In genomic region chr2:158247852-158248251, GRCm38 (mm10) we compare ENCODE assay signal across 25 mouse cellular contexts. TPM values are rescaled to one million over a fixed set of nuclear protein-coding genes. Genes with fewer than 3 reads are reported as not detected.
"Had no signal": no experiment of that assay in that cellular context is flagged by ENCODE, and none has a peak within 500 bp of the region (broad histone marks: within the 10 kb centered on the region; RNA-seq: fewer than 3 reads in every experiment).

No protein-coding gene starts in this region.

- H3K4me3 ChIP-seq: layer of hippocampus, adult 2 months; left cerebral cortex, adult 2 months; limb, embryonic 12.5 days; limb, embryonic 15.5 days; liver, embryonic 12.5 days; liver, embryonic 15.5 days; neural tube, embryonic 12.5 days; neural tube, embryonic 15.5 days had no signal

- ATAC-seq: liver, embryonic 12.5 days had no signal

- H3K4me1 ChIP-seq: limb, embryonic 12.5 days; neural tube, embryonic 12.5 days; neural tube, embryonic 15.5 days had no signal

- H3K27me3 ChIP-seq: limb, embryonic 15.5 days; liver, embryonic 15.5 days; neural tube, embryonic 12.5 days; neural tube, embryonic 15.5 days had no signal

- H3K9me3 ChIP-seq: limb, embryonic 15.5 days; liver, embryonic 12.5 days; liver, embryonic 15.5 days; neural tube, embryonic 12.5 days; neural tube, embryonic 15.5 days had no signal

- H3K36me3 ChIP-seq: limb, embryonic 12.5 days; limb, embryonic 15.5 days; liver, embryonic 12.5 days; liver, embryonic 15.5 days; neural tube, embryonic 12.5 days; neural tube, embryonic 15.5 days had no signal

- H3K9ac ChIP-seq: limb, embryonic 12.5 days; limb, embryonic 15.5 days; liver, embryonic 12.5 days; liver, embryonic 15.5 days; neural tube, embryonic 12.5 days; neural tube, embryonic 15.5 days had no signal

- H3K4me2 ChIP-seq: limb, embryonic 12.5 days; limb, embryonic 15.5 days; liver, embryonic 12.5 days; liver, embryonic 15.5 days; midbrain, embryonic 11.5 days; neural tube, embryonic 12.5 days; neural tube, embryonic 15.5 days had no signal

- DNase-seq: layer of hippocampus, adult 9-11 months; layer of hippocampus, postnatal 36 days; midbrain, embryonic 14.5 days; right cerebral cortex, postnatal 25 days; thymus, postnatal 25 days had no signal

- H3K27ac ChIP-seq: kidney, postnatal 0 days; layer of hippocampus, adult 2 months; left cerebral cortex, adult 2 months; limb, embryonic 12.5 days; limb, embryonic 15.5 days; liver, embryonic 12.5 days; liver, embryonic 15.5 days; neural tube, embryonic 12.5 days; neural tube, embryonic 15.5 days had no signal

RNA-seq across cellular contexts. Expression of gene Bpi, which starts 10.0 kb away (rescaled TPM):
- total RNA-seq: layer of hippocampus, adult 2 months; layer of hippocampus, postnatal 36 days; left cerebral cortex, adult 2 months; left cerebral cortex, postnatal 10 days; left cerebral cortex, postnatal 4 days; megakaryocyte-erythroid progenitor cell, adult 5-6 weeks had no signal
- polyA plus RNA-seq: intestine, embryonic 16.5 days; large intestine, adult 2 months; limb, embryonic 12.5 days; limb, embryonic 15.5 days; liver, embryonic 12.5 days; liver, embryonic 15.5 days; lung, adult 2 months; lung, embryonic 16.5 days; midbrain, embryonic 11.5 days; midbrain, embryonic 14.5 days; midbrain, postnatal 0 days; neural tube, embryonic 12.5 days; neural tube, embryonic 15.5 days; spleen, adult 2 months; thymus, postnatal 0 days had no signal

RNA-seq across cellular contexts. Expression of gene D630003M21Rik, which starts 18.8 kb away (rescaled TPM):
- total RNA-seq: megakaryocyte-erythroid progenitor cell, adult 5-6 weeks had no signal

RNA-seq across cellular contexts. Expression of gene Lbp, which starts 58.4 kb away (rescaled TPM):
- total RNA-seq: megakaryocyte-erythroid progenitor cell, adult 5-6 weeks had no signal
